Mouse (Mus musculus) v-Abl transformed pro-B cells (cell line): ENCODE results near the gene Foxc2.

Source experiments
- in situ Hi-C, 2 experiments: fragments of 400-800 bp; cut with MboI; formaldehyde crosslinking; loops; one replicate each; pipeline ENCODE4 v1.15.1; 2025; ENCODE audit not compliant: unreplicated experiment in 2 of 2

Foxc2 gene

GRCm38 (mm10) chr8:121115948-121116347 lies at the start of gene Foxc2:
Gene Foxc2 (plus strand): TSS chr8:121116171.
- in situ Hi-C loops: loop anchor here (10.0 kb wide), 3 partner anchors 279 to 569 kb away; no protein-coding TSS in a partner anchor

GRCm38 (mm10) chr8:121071454-121071853 lies 44.5 kb upstream of the Foxc2 start:
- in situ Hi-C loops: no loop called here

DNA sequence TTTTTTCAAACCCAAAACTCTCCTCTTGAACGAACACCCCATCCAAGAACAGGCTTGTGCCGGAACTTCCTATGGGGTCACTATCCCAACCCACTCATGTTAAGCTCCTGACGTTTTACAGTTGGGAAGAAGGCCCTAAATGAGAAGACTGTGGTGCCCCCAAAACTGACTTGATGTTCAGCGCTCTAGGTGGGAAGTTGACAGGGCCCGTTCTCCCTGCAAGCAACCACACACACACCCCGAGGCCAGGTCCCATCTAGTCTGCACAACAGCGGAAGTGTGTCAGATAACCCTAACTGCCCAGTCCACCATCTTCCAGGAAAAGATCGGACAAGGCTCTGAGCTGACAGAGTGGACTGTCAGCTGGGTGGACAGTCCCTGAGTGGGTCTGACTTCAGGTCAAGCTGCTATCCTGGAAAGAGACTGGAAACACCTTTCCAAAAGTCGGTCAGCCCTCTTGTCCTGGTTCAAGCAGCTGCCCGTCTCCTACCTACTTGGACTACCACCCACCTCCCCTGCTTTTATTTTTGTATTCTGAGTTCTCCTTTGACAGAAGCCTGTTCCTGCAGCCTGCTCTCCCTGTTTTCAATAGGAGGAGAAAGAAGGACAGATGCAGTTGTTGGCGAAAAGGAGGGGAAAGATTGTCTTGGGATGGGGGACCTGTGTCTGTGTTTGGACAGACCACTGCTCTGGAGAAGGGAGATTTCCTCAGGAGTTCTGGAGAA lies 43.4 kb upstream of the Foxc2 start:
- in situ Hi-C loops: no loop called here

DNA sequence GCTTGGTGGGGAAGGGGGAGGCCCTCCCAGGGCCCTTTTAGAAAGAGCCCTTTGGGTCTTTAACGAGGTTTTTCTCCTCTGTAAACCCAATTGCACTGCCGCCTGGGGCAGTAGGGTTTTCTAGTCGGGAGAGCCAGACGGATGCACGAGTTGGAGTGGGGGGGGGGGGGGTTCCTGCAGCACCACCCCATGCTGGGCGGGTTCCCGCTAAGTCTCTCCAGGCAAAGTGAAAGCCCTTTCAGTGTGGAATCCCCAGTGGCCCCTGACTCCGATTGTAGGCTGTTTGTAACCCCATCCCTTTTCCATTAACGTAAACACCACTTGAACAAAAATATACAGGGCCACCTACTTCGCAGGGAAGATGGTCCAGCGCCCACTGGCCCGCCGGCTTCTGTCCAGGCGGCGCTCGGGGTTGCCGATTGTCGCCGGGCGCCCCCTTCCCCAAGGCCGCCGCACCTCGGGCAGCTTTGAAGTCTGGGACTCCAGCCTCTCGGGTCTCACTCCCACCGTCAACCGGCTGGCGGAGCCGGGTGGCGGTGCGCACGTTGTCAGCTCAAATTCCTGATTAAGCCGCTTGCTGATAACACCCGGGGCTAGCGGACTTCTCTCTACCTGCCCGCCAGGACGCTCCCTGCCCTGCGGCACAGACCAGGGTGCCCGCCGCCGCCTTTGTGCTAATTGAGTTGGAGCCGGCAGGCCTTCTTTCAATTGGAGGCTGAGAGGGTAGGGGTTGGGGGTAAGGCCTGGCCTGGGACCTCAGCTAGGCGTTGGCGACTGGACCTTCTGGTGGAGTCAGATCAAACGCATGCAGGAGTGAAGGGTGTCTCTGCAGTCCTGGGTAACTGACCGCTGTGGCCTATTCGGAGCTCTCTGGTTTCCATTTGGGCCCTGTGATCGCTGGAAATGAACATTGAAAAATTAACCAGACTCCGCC lies 42.5 kb upstream of the Foxc2 start:
- in situ Hi-C loops: no loop called here

DNA sequence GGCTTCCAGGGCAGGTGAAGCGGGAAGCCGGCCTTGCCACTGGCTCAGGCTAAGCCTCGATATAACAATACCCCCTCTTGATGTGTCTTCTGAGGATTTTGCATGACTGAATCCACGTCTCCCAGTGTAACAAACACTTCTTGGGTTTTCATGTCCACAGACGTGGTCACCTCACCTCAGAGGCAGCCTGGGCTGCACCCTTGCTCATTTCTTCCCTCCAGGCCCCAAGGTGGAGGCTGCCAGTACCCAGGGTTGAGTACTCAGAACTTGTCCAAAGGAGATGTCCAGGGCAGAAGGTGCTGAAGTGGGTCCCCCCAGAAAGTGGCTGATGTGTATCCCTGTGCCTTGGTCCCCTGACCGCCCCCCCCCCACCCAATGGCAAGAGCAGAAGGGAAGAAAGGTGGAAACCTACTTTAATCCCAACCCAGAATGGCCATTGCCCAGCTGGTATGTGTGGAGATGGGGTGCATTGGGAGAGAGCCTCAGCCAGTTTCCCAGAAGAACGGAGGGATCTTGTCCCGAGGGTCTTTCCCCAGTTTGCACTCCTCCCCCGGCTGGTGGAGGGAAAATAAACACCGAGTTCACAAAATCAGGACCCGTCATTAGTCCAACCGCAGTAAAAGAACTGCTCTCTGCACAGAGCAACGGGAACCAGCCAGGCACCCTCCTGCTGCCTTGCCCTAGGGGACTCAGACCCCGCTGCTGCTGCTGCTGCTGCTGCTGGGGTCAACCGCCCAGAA lies 41.7 kb upstream of the Foxc2 start:
- in situ Hi-C loops: no loop called here

DNA sequence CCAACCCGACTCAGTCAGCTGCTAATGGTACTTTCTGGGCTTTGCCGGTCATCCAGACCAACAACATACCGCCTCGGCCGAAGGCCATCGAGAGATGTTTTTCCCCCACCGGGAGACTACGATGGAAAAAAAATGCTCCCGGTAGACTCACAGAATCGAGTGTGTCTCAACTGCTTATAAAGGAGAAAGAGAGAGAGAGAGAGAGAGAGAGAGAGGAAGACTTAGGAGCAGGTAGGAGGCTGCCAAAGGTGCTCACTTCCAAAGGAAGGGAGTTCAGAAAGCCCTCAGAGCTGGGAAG lies 41.2 kb upstream of the Foxc2 start:
- in situ Hi-C loops: no loop called here

DNA sequence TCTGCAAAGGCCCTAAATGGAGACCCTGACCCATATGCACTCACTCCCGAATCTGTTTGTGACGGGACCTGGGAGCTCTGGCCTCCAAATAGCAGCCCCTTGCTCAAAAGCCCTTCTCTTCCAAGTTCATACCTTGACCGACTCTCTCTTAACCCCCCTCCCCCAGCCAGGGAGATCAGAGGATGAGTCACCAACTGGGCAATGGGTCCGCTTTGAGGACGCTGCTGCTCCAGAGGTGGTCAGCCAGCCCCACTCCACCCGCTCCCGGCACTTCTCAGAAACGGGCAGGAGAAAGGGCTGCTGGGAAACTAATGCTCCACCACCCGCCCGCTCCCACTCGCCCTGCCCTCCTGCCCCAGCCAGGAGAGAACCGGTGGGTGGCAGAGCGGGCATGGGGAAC lies 40.0 kb upstream of the Foxc2 start:
- in situ Hi-C loops: no loop called here

DNA sequence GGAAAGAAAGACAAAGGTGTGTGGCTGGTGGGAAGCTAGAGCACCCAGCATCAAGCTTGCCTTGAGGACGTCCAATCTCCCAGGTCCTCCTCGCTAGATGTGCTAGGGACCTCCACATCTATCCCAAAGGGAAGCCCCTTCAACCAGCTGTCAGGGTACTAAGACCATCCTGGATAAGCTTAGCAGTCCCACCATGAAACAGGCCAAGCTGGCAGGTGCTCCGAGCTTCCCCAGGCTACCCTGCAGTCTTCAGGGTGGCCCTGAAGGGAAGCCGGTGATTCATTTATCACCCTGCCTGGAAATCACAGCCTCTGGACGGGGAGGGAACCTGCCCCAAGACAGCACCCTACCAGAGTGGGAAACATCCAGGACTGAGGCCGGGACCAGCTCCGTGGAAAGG lies 39.4 kb upstream of the Foxc2 start:
- in situ Hi-C loops: no loop called here

GRCm38 (mm10) chr8:121078721-121079120 lies 37.2 kb upstream of the Foxc2 start:
- in situ Hi-C loops: no loop called here

DNA sequence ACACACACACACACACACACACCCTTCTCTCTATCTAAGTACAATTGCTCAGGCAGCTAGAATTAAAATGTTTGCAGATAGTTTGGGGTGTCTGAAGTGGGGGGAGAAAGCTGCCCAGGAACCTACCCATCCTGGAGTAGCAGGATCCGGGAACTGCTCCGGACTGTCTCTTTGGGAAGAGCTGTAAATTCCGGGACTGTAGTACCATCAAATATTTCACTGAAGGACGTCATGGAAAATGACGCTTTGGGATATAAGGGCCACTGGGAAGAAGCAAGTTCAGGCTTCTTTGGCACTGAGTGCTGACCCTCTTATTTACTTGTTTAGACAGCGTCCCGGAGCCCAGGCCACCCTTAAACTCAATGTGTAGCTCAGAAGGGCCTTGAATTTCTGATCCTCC lies 36.8 kb upstream of the Foxc2 start:
- in situ Hi-C loops: no loop called here

DNA sequence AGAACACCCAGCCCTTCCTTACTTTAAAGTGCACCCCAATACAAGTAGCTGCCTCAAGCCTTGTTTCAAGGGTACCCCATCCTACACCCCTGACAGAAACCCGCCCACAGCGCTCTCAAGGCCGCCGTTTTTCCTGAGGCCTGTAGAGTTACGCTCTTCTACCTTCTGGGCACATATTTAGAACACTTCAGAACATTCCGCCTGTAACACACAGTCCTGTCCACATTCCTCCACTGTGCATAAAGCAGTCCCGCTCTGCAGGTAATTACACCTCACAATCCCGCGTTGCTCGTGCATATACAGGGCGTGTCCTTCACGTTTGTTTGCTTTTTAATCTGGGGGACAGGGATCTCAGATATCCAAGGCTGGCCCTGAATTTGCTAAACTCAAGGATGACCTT lies 36.0 kb upstream of the Foxc2 start:
- in situ Hi-C loops: loop anchor here in 1 of 2 experiments (5.0 kb wide), 1 partner anchor 263 kb away; no protein-coding TSS in a partner anchor

- in situ Hi-C loops: loop anchor here in 1 of 2 experiments (5.0 kb wide), 1 partner anchor 263 kb away; no protein-coding TSS in a partner anchor
Observed at GRCm38 (mm10) chr8:121080361-121081090, 35.4 kb upstream of the Foxc2 start.

DNA sequence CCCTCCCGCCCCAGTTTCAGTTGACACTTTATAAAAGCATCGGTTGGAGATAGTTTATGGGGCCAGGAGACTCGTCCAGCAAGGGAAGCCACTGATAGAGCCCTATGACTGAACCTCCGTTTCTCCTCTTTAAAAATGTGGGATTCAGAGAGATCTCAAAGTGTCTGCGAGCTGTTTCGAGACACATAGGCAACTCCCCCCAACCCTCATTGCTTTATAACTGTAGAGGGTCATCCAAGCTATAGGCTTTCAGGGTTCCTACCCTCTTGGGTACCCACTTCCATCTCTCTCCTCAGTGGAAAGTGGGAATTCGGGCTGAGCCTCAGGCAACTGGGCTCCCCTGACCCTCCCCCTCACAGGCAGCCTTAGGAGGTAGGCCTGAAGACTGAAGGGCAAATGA lies 34.6 kb upstream of the Foxc2 start:
- in situ Hi-C loops: loop anchor here in 1 of 2 experiments (5.0 kb wide), 1 partner anchor 264 kb away; no protein-coding TSS in a partner anchor

GRCm38 (mm10) chr8:121082218-121083092 lies 33.5 kb upstream of the Foxc2 start:
- in situ Hi-C loops: loop anchor here in 1 of 2 experiments (5.0 kb wide), 1 partner anchor 265 kb away; no protein-coding TSS in a partner anchor

DNA sequence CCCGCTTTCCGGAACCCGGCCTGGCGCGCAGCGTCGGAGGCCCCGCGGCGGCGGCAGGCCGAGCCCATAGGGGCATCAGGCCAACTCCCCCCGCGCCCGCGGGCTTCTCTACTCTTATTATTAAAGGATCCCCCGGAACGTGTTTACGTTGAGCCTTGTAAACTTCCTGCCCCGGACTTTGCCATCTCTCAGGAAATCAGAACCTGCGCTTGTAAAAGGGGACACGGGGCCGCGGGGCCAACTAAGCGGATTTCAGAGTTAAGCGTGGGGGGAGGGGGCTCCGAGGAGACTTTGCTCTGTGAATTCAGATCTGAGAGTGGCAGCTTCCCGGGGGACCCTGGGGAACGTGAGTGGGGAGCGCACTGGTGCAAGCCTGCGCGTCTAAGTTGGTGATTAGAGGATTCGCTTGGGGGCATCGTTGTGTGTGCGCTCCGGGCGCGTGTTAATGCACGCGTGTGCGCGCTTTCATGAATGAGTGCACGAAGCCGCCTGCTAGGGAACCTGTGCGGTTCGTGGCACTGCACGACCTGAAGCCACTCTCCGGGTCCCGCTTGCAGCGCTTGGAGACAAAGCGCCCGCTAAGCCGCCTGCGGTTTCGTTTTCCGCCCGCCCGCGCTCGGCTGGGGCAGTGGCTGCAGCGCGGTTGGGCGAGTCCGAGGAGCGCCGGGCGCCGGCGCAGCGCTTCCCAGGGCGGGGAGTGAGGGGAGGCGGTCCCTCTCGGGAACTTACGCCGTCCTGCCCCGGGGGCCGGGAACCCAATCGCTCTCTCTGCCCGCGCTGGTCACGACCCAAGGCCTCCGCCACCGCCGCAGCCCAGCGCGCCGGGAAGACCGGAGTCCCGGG lies 32.7 kb upstream of the Foxc2 start:
- in situ Hi-C loops: loop anchor here in 1 of 2 experiments (5.0 kb wide), 1 partner anchor 266 kb away; no protein-coding TSS in a partner anchor

GRCm38 (mm10) chr8:121083936-121084209 lies 32.1 kb upstream of the Foxc2 start:
- in situ Hi-C loops: loop anchor here in 1 of 2 experiments (5.0 kb wide), 1 partner anchor 267 kb away; no protein-coding TSS in a partner anchor

DNA sequence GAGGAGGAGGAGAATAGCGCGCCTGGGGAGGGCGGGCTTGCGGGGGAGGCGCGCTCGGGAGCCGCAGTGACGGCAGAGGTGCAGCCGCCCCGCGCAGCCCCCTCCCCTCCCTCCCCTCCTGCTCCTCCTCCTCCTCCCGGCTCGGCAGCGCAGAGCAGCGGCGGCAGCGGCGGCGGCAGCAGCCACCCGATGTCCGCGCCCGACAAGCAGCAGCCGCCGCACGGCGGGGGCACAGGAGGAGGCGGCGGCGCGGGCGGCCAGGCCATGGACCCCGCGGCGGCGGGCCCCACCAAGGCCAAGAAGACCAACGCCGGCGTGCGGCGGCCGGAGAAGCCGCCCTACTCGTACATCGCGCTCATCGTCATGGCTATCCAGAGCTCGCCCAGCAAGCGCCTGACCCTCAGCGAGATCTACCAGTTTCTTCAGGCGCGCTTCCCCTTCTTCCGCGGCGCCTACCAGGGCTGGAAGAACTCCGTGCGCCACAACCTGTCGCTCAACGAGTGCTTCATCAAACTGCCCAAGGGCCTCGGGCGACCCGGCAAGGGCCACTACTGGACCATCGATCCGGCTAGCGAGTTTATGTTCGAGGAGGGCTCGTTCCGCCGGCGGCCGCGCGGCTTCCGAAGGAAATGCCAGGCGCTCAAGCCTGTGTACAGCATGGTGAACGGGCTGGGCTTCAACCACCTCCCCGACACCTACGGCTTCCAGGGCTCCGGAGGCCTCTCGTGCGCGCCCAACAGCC lies 31.6 kb upstream of the Foxc2 start, which contains the start of gene Foxf1:
TSS of gene Foxf1 (plus strand) at position 177 of the 742 bp plus-strand sequence.
- in situ Hi-C loops: loop anchor here in 1 of 2 experiments (5.0 kb wide), 1 partner anchor 267 kb away; no protein-coding TSS in a partner anchor
